Mouse (Mus musculus): ENCODE measurements around the gene Ppif. TPM values are rescaled to one million over a fixed set of nuclear protein-coding genes. Genes with fewer than 3 reads are reported as not detected.
A peak's percentile ranks its signal among the peaks of the same experiment; 100 is the strongest.

The Ppif gene
- polyA plus RNA-seq, 1 experiment = 49.4 TPM

- no peak overlapping the region for H3K27ac ChIP-seq (ENCODE audit: insufficient read depth, low read length)
- TF ChIP-seq CTCF (IDR thresholded peaks at IDR 0.05; ENCODE audit: extremely low read depth, insufficient read depth, low read length) (no peak), POLR2A (IDR thresholded peaks at IDR 0.05; ENCODE audit: extremely low read depth, insufficient read depth, low read length) (no peak)
- peak overlapping the region; percentile 91; the same call in 1 of the 2 replicates for H3K4me3 ChIP-seq (ENCODE audit: insufficient read depth, low read length)
- no peaks in the 10 kb centered on the region; the same call in none of the 2 replicates for H3K4me1 ChIP-seq (ENCODE audit: control insufficient read depth, insufficient read depth, low read length)
These were observed 575 bp upstream of the Ppif start for GRCm38 (mm10) chr14:25693271-25693887.

GRCm38 (mm10) chr14:25694569-25694897 lies 579 bp downstream of the Ppif start:
- no peak for TF ChIP-seq CTCF (IDR thresholded peaks at IDR 0.05; ENCODE audit: extremely low read depth, insufficient read depth, low read length)
- no peak for TF ChIP-seq POLR2A (IDR thresholded peaks at IDR 0.05; ENCODE audit: extremely low read depth, insufficient read depth, low read length)
- no peak overlapping the region for H3K27ac ChIP-seq (ENCODE audit: insufficient read depth, low read length)

GRCm38 (mm10) chr14:25695059-25695458 lies 1.1 kb downstream of the Ppif start:
- no peaks in the 10 kb centered on the region; the same call in none of the 2 replicates for H3K4me1 ChIP-seq (ENCODE audit: control insufficient read depth, insufficient read depth, low read length)
- TF ChIP-seq POLR2A (IDR thresholded peaks at IDR 0.05; ENCODE audit: extremely low read depth, insufficient read depth, low read length) (no peak), CTCF (IDR thresholded peaks at IDR 0.05; ENCODE audit: extremely low read depth, insufficient read depth, low read length) (no peak)
- peak overlapping the region; percentile 91 for H3K4me3 ChIP-seq (ENCODE audit: insufficient read depth, low read length)
- no peak overlapping the region for H3K27ac ChIP-seq (ENCODE audit: insufficient read depth, low read length)

More at GRCm38 (mm10) chr14:25694569-25694897, 579 bp downstream of the Ppif start:
- H3K4me3 ChIP-seq (ENCODE audit: insufficient read depth, low read length) = peak overlapping the region; percentile 91
- no peaks in the 10 kb centered on the region; the same call in none of the 2 replicates for H3K4me1 ChIP-seq (ENCODE audit: control insufficient read depth, insufficient read depth, low read length)

- TF ChIP-seq POLR2A (IDR thresholded peaks at IDR 0.05; ENCODE audit: extremely low read depth, insufficient read depth, low read length) = no peak
- no peak for TF ChIP-seq CTCF (IDR thresholded peaks at IDR 0.05; ENCODE audit: extremely low read depth, insufficient read depth, low read length)
- H3K4me1 ChIP-seq (ENCODE audit: control insufficient read depth, insufficient read depth, low read length) = no peaks in the 10 kb centered on the region; the same call in none of the 2 replicates
- H3K4me3 ChIP-seq (ENCODE audit: insufficient read depth, low read length) = no peak overlapping the region
- H3K27ac ChIP-seq (ENCODE audit: insufficient read depth, low read length) = no peak overlapping the region
These were observed 2.4 kb downstream of the Ppif start for GRCm38 (mm10) chr14:25696356-25696755.

GRCm38 (mm10) chr14:25701986-25702385 lies 8.0 kb downstream of the Ppif start:
- H3K4me3 ChIP-seq (ENCODE audit: insufficient read depth, low read length) = no peak overlapping the region
- H3K4me1 ChIP-seq (ENCODE audit: control insufficient read depth, insufficient read depth, low read length) = no peaks in the 10 kb centered on the region
- H3K27ac ChIP-seq (ENCODE audit: insufficient read depth, low read length) = no peak overlapping the region
- no peak for TF ChIP-seq POLR2A (IDR thresholded peaks at IDR 0.05; ENCODE audit: extremely low read depth, insufficient read depth, low read length)
- TF ChIP-seq CTCF (IDR thresholded peaks at IDR 0.05; ENCODE audit: extremely low read depth, insufficient read depth, low read length) = peak; percentile 79

- Histone ChIP-seq H3K4me3 (ENCODE audit: insufficient read depth, low read length) (no peak overlapping the region), H3K4me1 (ENCODE audit: control insufficient read depth, insufficient read depth, low read length) (no peaks in the 10 kb centered on the region), H3K27ac (ENCODE audit: insufficient read depth, low read length) (no peak overlapping the region)
- TF ChIP-seq POLR2A (IDR thresholded peaks at IDR 0.05; ENCODE audit: extremely low read depth, insufficient read depth, low read length) (no peak), CTCF (IDR thresholded peaks at IDR 0.05; ENCODE audit: extremely low read depth, insufficient read depth, low read length) (peak; percentile 95)
These were observed 13.8 kb downstream of the Ppif start for GRCm38 (mm10) chr14:25707691-25708181.

- Histone ChIP-seq H3K27ac (ENCODE audit: insufficient read depth, low read length) (no peak overlapping the region), H3K4me1 (ENCODE audit: control insufficient read depth, insufficient read depth, low read length) (no peaks in the 10 kb centered on the region), H3K4me3 (ENCODE audit: insufficient read depth, low read length) (no peak overlapping the region)
- TF ChIP-seq POLR2A (IDR thresholded peaks at IDR 0.05; ENCODE audit: extremely low read depth, insufficient read depth, low read length) (no peak), CTCF (IDR thresholded peaks at IDR 0.05; ENCODE audit: extremely low read depth, insufficient read depth, low read length) (no peak)
These were observed 14.5 kb downstream of the Ppif start for GRCm38 (mm10) chr14:25708451-25708850.

GRCm38 (mm10) chr14:25708917-25709316 lies 15.0 kb downstream of the Ppif start:
- Histone ChIP-seq H3K4me3 (ENCODE audit: insufficient read depth, low read length) (no peak overlapping the region), H3K27ac (ENCODE audit: insufficient read depth, low read length) (no peak overlapping the region), H3K4me1 (ENCODE audit: control insufficient read depth, insufficient read depth, low read length) (no peaks in the 10 kb centered on the region)
- TF ChIP-seq CTCF (IDR thresholded peaks at IDR 0.05; ENCODE audit: extremely low read depth, insufficient read depth, low read length) (no peak), POLR2A (IDR thresholded peaks at IDR 0.05; ENCODE audit: extremely low read depth, insufficient read depth, low read length) (no peak)

GRCm38 (mm10) chr14:25710073-25710472 lies 16.1 kb downstream of the Ppif start:
- TF ChIP-seq POLR2A (IDR thresholded peaks at IDR 0.05; ENCODE audit: extremely low read depth, insufficient read depth, low read length) (no peak), CTCF (IDR thresholded peaks at IDR 0.05; ENCODE audit: extremely low read depth, insufficient read depth, low read length) (no peak)
- no peak overlapping the region for H3K27ac ChIP-seq (ENCODE audit: insufficient read depth, low read length)
- no peak overlapping the region for H3K4me3 ChIP-seq (ENCODE audit: insufficient read depth, low read length)
- H3K4me1 ChIP-seq (ENCODE audit: control insufficient read depth, insufficient read depth, low read length) = no peaks in the 10 kb centered on the region

GRCm38 (mm10) chr14:25710681-25711080 lies 16.7 kb downstream of the Ppif start:
- no peak overlapping the region for H3K27ac ChIP-seq (ENCODE audit: insufficient read depth, low read length)
- H3K4me1 ChIP-seq (ENCODE audit: control insufficient read depth, insufficient read depth, low read length) = no peaks in the 10 kb centered on the region
- no peak for TF ChIP-seq POLR2A (IDR thresholded peaks at IDR 0.05; ENCODE audit: extremely low read depth, insufficient read depth, low read length)
- no peak for TF ChIP-seq CTCF (IDR thresholded peaks at IDR 0.05; ENCODE audit: extremely low read depth, insufficient read depth, low read length)
- no peak overlapping the region for H3K4me3 ChIP-seq (ENCODE audit: insufficient read depth, low read length)
